Mouse (Mus musculus) thymus, postnatal 25 days (tissue): ENCODE measurements around the gene Rps2.

Experiments
- DNase-seq: peaks from one replicate; pipeline ENCODE4 v3.0.0; 2022

The Rps2 gene

GRCm38 (mm10) chr17:24734513-24734912 is 16.6 kb downstream of the Rps2 start:
- DNase-seq: no peak

- no peak for DNase-seq
These were observed 17.5 kb downstream of the Rps2 start for GRCm38 (mm10) chr17:24735446-24735845.

DNA sequence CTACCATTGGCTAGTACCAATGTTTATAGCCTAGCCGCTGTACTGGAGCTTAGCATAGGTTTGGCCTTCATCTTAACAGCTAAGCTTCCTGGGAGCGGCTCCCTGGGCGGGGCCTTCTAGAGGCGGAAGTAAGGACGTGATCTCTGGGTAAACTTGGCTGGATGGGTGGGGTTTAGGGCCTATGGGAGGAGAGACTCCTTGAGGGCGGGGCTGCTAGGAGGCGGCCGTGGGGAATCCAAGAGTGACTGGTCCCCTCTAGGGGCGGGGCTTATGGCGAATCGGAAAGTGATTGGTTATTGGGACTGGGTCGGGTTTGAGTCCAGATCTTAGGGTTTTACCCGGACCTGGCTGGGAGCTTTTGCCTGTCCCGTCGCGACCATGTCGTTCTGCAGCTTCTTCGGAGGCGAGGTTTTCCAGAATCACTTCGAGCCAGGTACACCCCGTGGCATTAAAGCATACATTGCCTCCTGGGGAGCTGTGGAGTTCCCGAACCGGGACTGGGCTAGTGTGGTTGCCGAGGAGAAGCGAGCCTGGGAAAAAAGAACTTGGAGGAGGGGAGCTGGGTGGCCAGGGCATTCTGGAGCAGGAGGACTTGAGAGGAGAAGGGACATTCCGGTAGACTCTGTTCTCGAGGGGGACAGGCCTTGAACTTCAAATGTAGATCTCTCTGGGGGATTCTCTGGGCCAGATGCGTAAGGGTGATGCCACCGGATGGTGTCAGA is 18.6 kb downstream of the Rps2 start, which contains the start of gene Msrb1:
TSS of gene Msrb1 (plus strand) at position 313 of the 722 bp plus-strand sequence.
- peak; percentile 95 for DNase-seq

DNA sequence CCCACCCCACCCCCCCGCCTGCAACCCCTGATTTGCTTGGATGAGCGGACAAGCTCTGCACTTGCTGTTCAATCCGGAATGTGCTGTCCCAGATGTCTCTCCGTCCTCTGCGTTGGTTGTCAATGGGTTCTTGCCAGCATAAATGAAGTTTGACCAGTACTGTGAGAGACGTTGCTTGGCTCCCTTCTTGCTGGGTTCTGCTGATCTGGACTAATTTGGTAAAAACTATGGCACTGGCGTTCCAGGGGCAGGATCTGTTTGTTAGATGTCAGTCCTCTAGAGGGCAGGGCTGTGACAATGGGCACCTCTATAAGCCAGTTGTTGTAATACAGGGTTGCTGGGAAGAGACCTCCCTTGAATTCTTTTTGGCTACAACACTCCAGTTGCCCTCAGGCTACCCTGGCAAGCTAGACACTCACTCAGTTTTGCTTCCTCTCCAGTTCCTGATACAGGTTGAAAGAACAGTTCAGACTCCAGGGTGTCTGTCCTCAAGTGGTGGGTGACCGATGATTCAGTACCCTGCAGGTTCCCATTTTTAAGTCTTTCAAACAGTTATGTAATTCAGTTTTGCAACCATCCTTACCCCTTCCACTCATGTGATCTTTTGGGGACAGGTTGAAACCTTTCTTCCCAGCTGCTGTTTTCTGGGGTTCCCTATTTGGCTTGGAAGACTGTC is 19.4 kb downstream of the Rps2 start:
- DNase-seq: no peak

DNA sequence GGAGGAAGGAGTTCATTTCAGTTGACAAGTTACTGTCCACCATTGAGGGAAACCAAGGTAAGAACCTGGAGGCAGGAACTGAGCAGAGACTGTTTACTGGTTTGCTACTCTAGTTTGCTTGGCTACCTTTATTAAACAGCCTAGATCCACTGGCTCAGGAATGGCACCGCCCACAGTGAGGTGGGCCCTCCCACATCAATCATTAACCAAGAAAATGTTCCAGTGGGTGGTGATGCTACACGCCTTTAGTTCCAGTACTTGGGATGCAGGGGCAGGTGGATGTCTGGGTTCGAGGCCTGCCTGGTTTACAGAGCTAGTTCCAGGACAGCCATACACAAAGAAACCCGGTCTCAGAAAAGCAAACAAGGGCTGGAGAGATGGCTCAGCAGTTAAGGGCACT is 20.3 kb downstream of the Rps2 start:
- DNase-seq: no peak

DNA sequence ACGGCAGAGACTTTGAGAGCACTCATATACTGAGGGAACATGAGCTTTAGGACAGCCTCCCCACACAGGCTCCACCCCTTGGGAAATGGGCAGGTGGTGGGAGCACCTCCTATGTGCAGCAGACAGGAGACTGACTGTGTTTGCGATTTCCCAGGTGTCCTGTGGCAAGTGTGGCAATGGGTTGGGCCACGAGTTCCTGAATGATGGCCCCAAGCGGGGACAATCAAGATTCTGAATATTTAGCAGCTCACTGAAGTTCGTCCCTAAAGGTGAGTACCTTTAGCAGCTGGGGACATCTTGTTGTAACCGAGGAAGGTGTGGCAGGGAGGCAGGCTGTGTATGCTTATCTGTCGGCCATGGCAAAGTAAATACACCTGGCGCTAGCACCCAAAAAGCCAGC is 22.0 kb downstream of the Rps2 start:
- no peak for DNase-seq

DNA sequence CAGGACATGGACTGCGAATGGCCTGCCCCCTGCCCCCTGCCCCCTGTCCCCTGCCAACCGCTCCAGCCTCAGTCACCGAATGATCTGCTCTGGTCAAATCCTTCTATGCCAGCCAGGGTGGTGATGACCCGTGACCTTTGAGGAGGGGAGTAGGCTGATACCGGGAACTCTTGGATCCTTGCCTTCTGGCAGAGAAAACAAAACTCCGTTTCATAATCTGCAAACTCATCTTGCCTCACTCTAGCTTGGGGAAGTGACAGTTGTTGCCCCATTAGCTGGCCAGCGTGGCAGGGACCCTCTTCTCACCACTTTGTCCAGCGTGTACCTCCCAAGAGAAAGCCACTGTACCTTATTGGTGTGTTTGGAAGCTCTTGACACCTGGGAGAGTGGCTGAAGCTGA is 24.4 kb downstream of the Rps2 start:
- no peak for DNase-seq

DNA sequence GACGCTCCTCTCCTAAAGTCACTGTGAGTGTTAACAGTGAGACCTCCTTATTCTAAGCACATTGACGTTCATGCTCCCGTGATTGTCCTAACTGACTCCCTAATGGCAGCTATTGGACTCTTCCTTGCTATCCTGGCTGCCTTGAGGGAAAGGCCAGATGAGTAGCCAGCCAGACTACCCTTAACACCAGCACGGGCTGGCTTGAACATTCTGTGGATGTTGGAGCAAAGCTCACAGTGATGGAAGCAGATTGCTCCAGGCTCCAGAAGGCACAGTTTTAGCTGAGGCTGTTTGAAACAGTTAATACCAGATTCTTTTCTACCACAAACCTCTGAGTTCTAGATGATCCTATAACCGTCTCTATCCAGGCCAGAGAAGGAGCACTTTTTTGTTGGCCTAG is 26.0 kb downstream of the Rps2 start:
- no peak for DNase-seq

GRCm38 (mm10) chr17:24744381-24744780 is 26.5 kb downstream of the Rps2 start:
- DNase-seq: no peak

GRCm38 (mm10) chr17:24745526-24746497 is 27.9 kb downstream of the Rps2 start:
- peak; percentile 80 for DNase-seq

- DNase-seq: no peak
These were observed 29.1 kb downstream of the Rps2 start for GRCm38 (mm10) chr17:24746986-24747385.

GRCm38 (mm10) chr17:24751528-24751927 is 33.6 kb downstream of the Rps2 start:
- DNase-seq: no peak

- peak; percentile 11 for DNase-seq
These were observed 34.8 kb downstream of the Rps2 start, which contains the start of gene Hs3st6 for GRCm38 (mm10) chr17:24752415-24753394. Hs3st6 (plus strand) TSS chr17:24752988.

GRCm38 (mm10) chr17:24757394-24757793 is 39.5 kb downstream of the Rps2 start:
- no peak for DNase-seq

- DNase-seq: no peak
These were observed 43.2 kb downstream of the Rps2 start for GRCm38 (mm10) chr17:24761121-24761520.

DNA sequence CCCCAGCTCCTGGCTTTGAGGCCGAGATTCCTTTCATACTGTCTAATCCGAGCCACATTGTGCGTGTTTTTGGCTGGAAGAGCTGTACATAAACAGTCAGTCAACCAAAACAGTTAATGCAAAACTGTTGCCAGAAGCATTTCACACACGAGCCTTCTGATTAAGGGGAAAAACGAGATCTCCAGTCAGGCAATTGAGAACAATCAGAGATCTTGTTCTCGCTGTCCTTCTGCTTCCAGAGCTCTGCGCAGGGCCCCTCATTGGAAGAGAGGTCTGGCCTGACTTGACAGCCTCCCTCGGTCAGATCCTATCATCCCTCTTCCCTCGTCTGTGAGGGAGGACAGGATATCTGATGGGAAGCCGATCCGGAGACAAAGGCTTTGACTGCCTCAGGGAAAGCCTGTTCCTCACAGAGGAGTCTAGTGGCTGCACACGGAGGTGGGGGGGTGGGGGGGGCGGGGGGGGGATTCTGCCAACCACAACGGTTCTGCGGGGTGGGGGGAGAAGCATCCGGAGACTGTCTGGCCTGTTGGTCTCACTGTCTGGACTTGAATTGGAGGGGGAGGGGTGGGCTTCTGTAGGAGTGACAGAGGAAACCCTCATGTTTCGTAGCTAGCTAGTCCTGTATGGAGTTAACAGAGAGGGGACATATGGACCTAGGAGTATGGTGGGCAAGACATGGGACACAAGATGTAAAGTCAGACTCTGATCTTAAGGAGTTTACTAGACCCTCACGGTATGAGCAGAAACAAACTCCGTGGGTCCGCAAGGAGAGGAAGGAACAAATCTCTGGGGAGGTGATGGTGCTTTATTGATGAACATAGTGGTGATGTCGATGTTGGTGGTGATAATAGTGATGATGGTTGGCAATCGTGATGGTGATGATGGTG is 47.3 kb downstream of the Rps2 start:
- no peak for DNase-seq

GRCm38 (mm10) chr17:24766266-24766875 is 48.5 kb downstream of the Rps2 start:
- DNase-seq: no peak

DNA sequence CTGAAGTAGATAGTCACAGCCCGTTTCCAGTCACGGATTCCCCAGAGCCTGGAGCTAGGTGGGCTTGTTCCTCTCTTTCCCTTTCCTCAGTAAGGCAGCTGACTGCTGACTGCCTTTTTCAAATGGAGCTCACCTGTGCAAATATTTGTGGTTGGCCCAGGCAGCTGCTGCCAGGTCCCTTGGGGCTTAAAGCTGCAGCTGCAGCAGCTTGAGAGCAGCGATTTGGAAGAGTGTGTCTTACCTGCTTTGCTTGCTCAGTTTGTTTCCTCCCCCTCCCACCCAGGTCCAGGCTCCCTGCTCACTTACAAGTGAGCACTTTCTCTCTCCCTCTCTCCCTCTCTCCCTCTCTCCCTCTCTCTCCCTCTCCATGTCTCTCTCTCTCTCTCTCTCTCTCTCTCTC is 51.2 kb downstream of the Rps2 start:
- DNase-seq: no peak
